Mouse (Mus musculus) brain, embryonic 14.5 days (tissue): Measurements from ENCODE around the gene Psg19.
"Not testable (repeated sequence)": the region's sequence is repeated elsewhere in the genome, so short reads cannot be mapped to it uniquely, and the experiment has no call there.

Experiments used
- CTCF ChIP-seq: fragments of 200-500 bp; IDR thresholded peaks from 2 replicates; pipeline ENCODE4 v1.5.1; 2012; ENCODE audit warnings: inconsistent platforms, mild to moderate bottlenecking, moderate library complexity, borderline replicate concordance; ENCODE audit not compliant: insufficient read depth, insufficient read length; ENCODE audit errors: extremely low read depth
- POLR2A ChIP-seq: fragments of 200-500 bp; IDR thresholded peaks from 2 replicates; pipeline ENCODE4 v1.6.1; 2012; ENCODE audit warnings: mild to moderate bottlenecking, inconsistent platforms, borderline replicate concordance; ENCODE audit not compliant: poor library complexity, insufficient read depth, insufficient read length, severe bottlenecking; ENCODE audit errors: extremely low read depth

DNA sequence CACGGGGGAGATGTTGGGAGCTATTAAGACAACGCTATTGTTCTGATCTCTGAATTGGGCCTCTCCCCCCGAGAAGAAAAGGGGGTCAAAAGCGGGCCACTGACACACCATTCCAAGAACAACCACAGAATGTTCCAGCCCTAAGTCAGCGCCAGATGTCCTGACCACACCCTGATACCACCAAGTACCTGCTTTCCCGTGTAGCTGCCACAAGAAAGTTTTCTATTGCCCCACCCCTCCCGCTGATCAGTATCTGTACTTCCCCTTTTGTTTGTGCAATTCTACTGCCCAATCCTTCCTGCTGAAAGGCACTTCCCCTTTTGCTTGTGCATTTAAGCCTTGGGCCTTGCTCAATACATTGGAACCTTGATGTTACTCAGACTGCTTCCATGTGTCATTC, 38.2 kb downstream of the Psg19 start:
- not testable (repeated sequence) for TF ChIP-seq POLR2A, CTCF
